In genomic region chr2:119237210-119237870, GRCm38 (mm10) we compare ENCODE assay signal across 7 mouse cellular contexts. TPM values are rescaled to one million over a fixed set of nuclear protein-coding genes. Genes with fewer than 3 reads are reported as not detected.
A peak's percentile ranks its signal among the peaks of the same experiment; 100 is the strongest.
DNase-seq lines count a peak whose midpoint lies in the region; ATAC-seq and TF ChIP-seq lines count a peak whose summit lies in the region.

Gene Spint1, plus strand, starts transcription at chr2:119237362.

- peak; percentile 22 for DNase-seq in CD4-positive, CD25-positive, alpha-beta regulatory T cell, adult 2 months (ENCODE audit: low read depth, low spot score)
- peak; percentile 89 for DNase-seq in R1 (ENCODE audit: low read depth, low spot score)
- DNase-seq in forebrain, postnatal 0 days = no peak
- DNase-seq in kidney, postnatal 25 days = peak; percentile 77 to 91
- peak; percentile 24 for DNase-seq in midbrain, embryonic 10.5 days (ENCODE audit: low spot score)
- DNase-seq in cerebellum, postnatal 36 days = no peak
- no peak for DNase-seq in left cerebral cortex, postnatal 4 days

- H3K4me3 ChIP-seq in forebrain, postnatal 0 days (ENCODE audit: low read depth, low read length) = peak within 1 kb of the TSS; percentile 33
- peak within 1 kb of the TSS; percentile 57 for H3K4me3 ChIP-seq in midbrain, embryonic 10.5 days

- no peaks in the 10 kb centered on the region for H3K36me3 ChIP-seq in forebrain, postnatal 0 days (ENCODE audit: insufficient read depth)
- H3K36me3 ChIP-seq in midbrain, embryonic 10.5 days = no peaks in the 10 kb centered on the region

- no peak for TF ChIP-seq CTCF in forebrain, postnatal 0 days (IDR thresholded peaks at IDR 0.05; ENCODE audit: low read depth)

- intact Hi-C loops in left cerebral cortex, postnatal 4 days (cut with DNase I) = no loop called here

- peaks cover 54% of the 10 kb centered on the region for H3K27me3 ChIP-seq in forebrain, postnatal 0 days (ENCODE audit: insufficient read depth, low read length)
- peaks cover 77% of the 10 kb centered on the region for H3K27me3 ChIP-seq in midbrain, embryonic 10.5 days (ENCODE audit: low read depth, poor library complexity, severe bottlenecking)

- H3K9ac ChIP-seq in forebrain, postnatal 0 days = no peak within 1 kb of the TSS

- H3K27ac ChIP-seq in forebrain, postnatal 0 days (ENCODE audit: low read depth, low read length) = no peak within 1 kb of the TSS
- H3K27ac ChIP-seq in midbrain, embryonic 10.5 days (replicated peaks) = peak within 1 kb of the TSS; percentile 42; the same call in 1 of the 2 replicates

- no peaks in the 10 kb centered on the region for H3K4me1 ChIP-seq in forebrain, postnatal 0 days (ENCODE audit: insufficient read depth)
- peaks cover 15% of the 10 kb centered on the region for H3K4me1 ChIP-seq in midbrain, embryonic 10.5 days

- H3K9me3 ChIP-seq in forebrain, postnatal 0 days (ENCODE audit: low read length) = no peaks in the 10 kb centered on the region
- no peaks in the 10 kb centered on the region for H3K9me3 ChIP-seq in midbrain, embryonic 10.5 days (replicated peaks)

- under 1% methylated on average over 68 of the region's 73 CpGs for WGBS in forebrain, postnatal 0 days
- under 1% methylated on average over 73 of the region's 73 CpGs for WGBS in midbrain, embryonic 10.5 days

- peak within 1 kb of the TSS; percentile 55 for H3K4me2 ChIP-seq in forebrain, postnatal 0 days (ENCODE audit: low read depth)

- peak; percentile 2; the same call in 1 of the 2 replicates for ATAC-seq in forebrain, postnatal 0 days

RNA-seq across cellular contexts. Expression of gene Spint1, which starts in this region (rescaled TPM):
- total RNA-seq in forebrain, postnatal 0 days (2014; rRNA removed) = 1.6 and 1.8 TPM in 2 replicates
- 0.52 and 1.1 TPM in 2 replicates for polyA plus RNA-seq in forebrain, postnatal 0 days (2015; fragmentation: Nextera tagmentation; extraction: Ambion mirVana)
- 1.9 and 2.4 TPM in 2 replicates for polyA plus RNA-seq in midbrain, embryonic 10.5 days (2016; fragmentation: Nextera tagmentation; extraction: Ambion mirVana)
- under 1 TPM; 0.26 to 0.83 TPM for total RNA-seq in left cerebral cortex, postnatal 4 days (2021)

Comparison
In these comparisons a context has a peak if more than half of its experiments do, and no peak if none do; other contexts are left out.
1. DNase-seq: peak in CD4-positive, CD25-positive, alpha-beta regulatory T cell, adult 2 months (single experiment), R1 (single experiment), kidney, postnatal 25 days (2 of 2) and midbrain, embryonic 10.5 days (single experiment); none in forebrain, postnatal 0 days (single experiment), cerebellum, postnatal 36 days (0 of 2) and left cerebral cortex, postnatal 4 days (single experiment).